Mouse (Mus musculus): Measurements from ENCODE around the gene Apeh. TPM values are rescaled to one million over a fixed set of nuclear protein-coding genes. Genes with fewer than 3 reads are reported as not detected.

The Apeh gene
- total and polyA plus RNA-seq, 3 experiments: 69.0 to 76.1 TPM; not detected in 1

DNA sequence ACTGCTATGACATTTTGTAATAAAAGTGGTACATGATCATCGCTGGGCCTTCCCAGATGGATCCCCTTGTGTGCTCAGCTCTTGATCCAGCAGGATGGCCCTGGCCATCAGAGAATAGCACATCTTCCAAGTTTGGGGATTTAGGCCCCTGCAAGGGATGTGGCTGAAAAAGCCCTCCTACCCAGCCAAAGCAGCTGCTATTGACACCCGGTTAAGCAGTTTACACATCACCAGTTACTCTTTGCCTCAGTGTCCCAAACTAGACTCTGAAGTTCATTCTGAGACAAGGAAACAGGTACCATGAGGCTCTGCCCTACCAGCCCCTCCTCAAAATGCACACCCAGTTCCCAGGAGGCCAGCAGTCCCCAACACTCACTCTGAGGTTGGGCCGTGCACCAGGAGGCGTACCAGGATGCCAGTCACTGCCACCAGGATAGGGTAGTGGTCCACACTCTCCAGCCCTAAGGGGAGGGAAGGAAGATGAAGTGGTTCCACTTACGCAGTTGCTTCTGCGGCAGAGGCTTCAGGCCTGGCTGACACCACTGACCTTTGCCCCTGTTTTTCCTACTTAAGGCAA lies 38.7 kb downstream of the Apeh start:
- Histone ChIP-seq H3K79me2 (ENCODE audit: control insufficient read depth, insufficient read depth, low read length, poor library complexity) (no peaks in the 10 kb centered on the region), H3K36me3 (ENCODE audit: control insufficient read depth in 1 of 2, insufficient read depth in 2 of 2, low read length in 2 of 2) (no peaks in the 10 kb centered on the region; a peak in 1 of 4 replicates)

DNA sequence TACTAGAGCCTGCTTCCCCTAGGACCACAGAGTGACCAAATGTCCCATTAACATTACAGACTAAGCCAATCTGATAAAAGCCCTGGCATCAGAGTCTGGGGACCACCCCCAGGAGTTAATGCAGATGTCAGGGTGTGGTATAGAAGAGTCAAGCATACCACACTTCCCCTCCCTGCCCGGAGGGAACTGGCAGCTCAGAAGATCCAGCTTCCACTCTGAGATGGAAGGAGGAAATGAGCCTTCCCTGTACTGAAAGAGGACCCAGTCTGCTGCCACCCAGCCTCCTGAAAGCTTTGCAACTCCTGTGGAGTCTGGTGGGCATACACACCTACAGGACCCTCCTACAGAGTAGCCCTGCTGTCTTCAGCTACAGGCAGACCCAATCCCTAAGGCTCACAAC lies 39.3 kb downstream of the Apeh start:
- H3K36me3 ChIP-seq (ENCODE audit: control insufficient read depth in 1 of 2, insufficient read depth in 2 of 2, low read length in 2 of 2): no peaks in the 10 kb centered on the region; a peak in 1 of 4 replicates
- no peaks in the 10 kb centered on the region for H3K79me2 ChIP-seq (ENCODE audit: control insufficient read depth, insufficient read depth, low read length, poor library complexity)
- H3K4me1 ChIP-seq (ENCODE audit: control insufficient read depth in 1 of 2, insufficient read depth in 2 of 2, low read length in 2 of 2): peaks cover 0 to 4% of the 10 kb centered on the region in 2 experiments; a peak in 1 of 4 replicates
- H3K4me3 ChIP-seq (ENCODE audit: control insufficient read depth in 1 of 2, insufficient read depth in 1 of 2, low read depth in 2 of 2, low read length in 2 of 2): no peak overlapping the region
- H3K9me3 ChIP-seq (replicated peaks; ENCODE audit: insufficient read depth, low read length): no peaks in the 10 kb centered on the region
- no peak for TF ChIP-seq TCF12 (IDR thresholded peaks at IDR 0.05; ENCODE audit: low read depth, low read length)
- TF ChIP-seq NRF1 (IDR thresholded peaks at IDR 0.05; ENCODE audit: insufficient read depth, low read depth, low read length, poor library complexity, severe bottlenecking): no peak
- no peak for TF ChIP-seq USF2 (IDR thresholded peaks at IDR 0.05; ENCODE audit: borderline replicate concordance in 1 of 2, insufficient read depth in 1 of 2, low read depth in 1 of 2, low read length in 2 of 2)
- no peak for TF ChIP-seq JUND (IDR thresholded peaks at IDR 0.05; ENCODE audit: low read depth, low read length)
- TF ChIP-seq MAFK (IDR thresholded peaks at IDR 0.05; ENCODE audit: borderline replicate concordance, low read depth, low read length): no peak
- H3K27ac ChIP-seq (ENCODE audit: control insufficient read depth, low read depth, low read length): no peak overlapping the region
- no peak for DNase-seq (ENCODE audit: low read depth, low spot score)
- H3K27me3 ChIP-seq (ENCODE audit: control insufficient read depth in 1 of 2, insufficient read depth in 2 of 2, low read length in 2 of 2): no peaks in the 10 kb centered on the region
- H3K9ac ChIP-seq (ENCODE audit: control insufficient read depth, low read depth, low read length, poor library complexity, severe bottlenecking): no peak overlapping the region

More for the DNA sequence above, 38.7 kb downstream of the Apeh start:
- Histone ChIP-seq H3K27ac (ENCODE audit: control insufficient read depth, low read depth, low read length) (no peak overlapping the region), H3K9me3 (replicated peaks; ENCODE audit: insufficient read depth, low read length) (no peaks in the 10 kb centered on the region), H3K4me1 (ENCODE audit: control insufficient read depth in 1 of 2, insufficient read depth in 2 of 2, low read length in 2 of 2) (peaks cover 0 to 3% of the 10 kb centered on the region in 2 experiments; a peak in 1 of 4 replicates), H3K9ac (ENCODE audit: control insufficient read depth, low read depth, low read length, poor library complexity, severe bottlenecking) (no peak overlapping the region), H3K4me3 (ENCODE audit: control insufficient read depth in 1 of 2, insufficient read depth in 1 of 2, low read depth in 2 of 2, low read length in 2 of 2) (no peak overlapping the region), H3K27me3 (ENCODE audit: control insufficient read depth in 1 of 2, insufficient read depth in 2 of 2, low read length in 2 of 2) (no peaks in the 10 kb centered on the region)
- TF ChIP-seq HCFC1 (IDR thresholded peaks at IDR 0.05; ENCODE audit: low read depth, low read length): no peak
- TF ChIP-seq E2F4 (IDR thresholded peaks at IDR 0.05; ENCODE audit: borderline replicate concordance, low read depth, low read length): no peak
- TF ChIP-seq ELF1 (IDR thresholded peaks at IDR 0.05; ENCODE audit: low read depth, low read length): no peak
- no peak for TF ChIP-seq MAZ (IDR thresholded peaks at IDR 0.05; ENCODE audit: low read depth, low read length)
- no peak for TF ChIP-seq POLR2A (IDR thresholded peaks at IDR 0.05; ENCODE audit: control insufficient read depth in 1 of 2, insufficient read depth in 1 of 2, low read depth in 1 of 2, low read length in 2 of 2, poor library complexity in 1 of 2)
- TF ChIP-seq USF2 (IDR thresholded peaks at IDR 0.05; ENCODE audit: borderline replicate concordance in 1 of 2, insufficient read depth in 1 of 2, low read depth in 1 of 2, low read length in 2 of 2): no peak
- no peak for TF ChIP-seq POLR2AphosphoS2 (IDR thresholded peaks at IDR 0.05; ENCODE audit: low read length)
- TF ChIP-seq NRF1 (IDR thresholded peaks at IDR 0.05; ENCODE audit: insufficient read depth, low read depth, low read length, poor library complexity, severe bottlenecking): no peak
- no peak for TF ChIP-seq TCF12 (IDR thresholded peaks at IDR 0.05; ENCODE audit: low read depth, low read length)
- TF ChIP-seq GABPA (IDR thresholded peaks at IDR 0.05; ENCODE audit: low read depth, low read length): no peak
- no peak for TF ChIP-seq SMC3 (IDR thresholded peaks at IDR 0.05; ENCODE audit: low read depth, low read length)
- no peak for TF ChIP-seq MEF2A (IDR thresholded peaks at IDR 0.05; ENCODE audit: extremely low read depth, insufficient replicate concordance, low read depth, low read length, poor library complexity, severe bottlenecking)
- TF ChIP-seq GATA1 (IDR thresholded peaks at IDR 0.05; ENCODE audit: low read depth, low read length): no peak
- no peak for TF ChIP-seq BHLHE40 (IDR thresholded peaks at IDR 0.05; ENCODE audit: borderline replicate concordance, low read depth, low read length)
- no peak for TF ChIP-seq MAX (IDR thresholded peaks at IDR 0.05; ENCODE audit: low read length)
- TF ChIP-seq CTCF (IDR thresholded peaks at IDR 0.05 in 2 of 3, conservative IDR thresholded peaks at IDR 0.05 in 1 of 3; ENCODE audit: control insufficient read depth in 1 of 3, insufficient read depth in 1 of 3, low read depth in 2 of 3, low read length in 3 of 3, poor library complexity in 1 of 3, severe bottlenecking in 1 of 3): no peak
- TF ChIP-seq RAD21 (IDR thresholded peaks at IDR 0.05; ENCODE audit: low read depth, low read length): no peak
- TF ChIP-seq MAFK (IDR thresholded peaks at IDR 0.05; ENCODE audit: borderline replicate concordance, low read depth, low read length): no peak
- no peak for TF ChIP-seq ETS1 (IDR thresholded peaks at IDR 0.05; ENCODE audit: low read depth, low read length)
- no peak for TF ChIP-seq MYB (IDR thresholded peaks at IDR 0.05; ENCODE audit: low read depth, low read length)
- no peak for DNase-seq (ENCODE audit: low read depth, low spot score)
